Mouse (Mus musculus) monocyte, adult 5-6 weeks (primary cell): ENCODE measurements around the gene Defb48. TPM values are rescaled to one million over a fixed set of nuclear protein-coding genes. Genes with fewer than 3 reads are reported as not detected.

Source experiments
- ATAC-seq: fragments of 153-309, 156-312 bp; replicated peaks from 2 replicates; pipeline ENCODE4 v1.8.0; 2017; ENCODE audit warnings: mild to moderate bottlenecking; ENCODE audit not compliant: low TSS enrichment, insufficient number of reproducible peaks, severe bottlenecking, poor library complexity, low FRiP score
- total RNA-seq: library from RNA; stranded (forward); fragments of 200-1000, 200-491, 200-594 nt; gene quantifications from 3 replicates; pipeline ENCODE4 v1.2.3, GENCODE M21; 2017

The Defb48 gene
- total RNA-seq: not detected in 3 replicates

DNA sequence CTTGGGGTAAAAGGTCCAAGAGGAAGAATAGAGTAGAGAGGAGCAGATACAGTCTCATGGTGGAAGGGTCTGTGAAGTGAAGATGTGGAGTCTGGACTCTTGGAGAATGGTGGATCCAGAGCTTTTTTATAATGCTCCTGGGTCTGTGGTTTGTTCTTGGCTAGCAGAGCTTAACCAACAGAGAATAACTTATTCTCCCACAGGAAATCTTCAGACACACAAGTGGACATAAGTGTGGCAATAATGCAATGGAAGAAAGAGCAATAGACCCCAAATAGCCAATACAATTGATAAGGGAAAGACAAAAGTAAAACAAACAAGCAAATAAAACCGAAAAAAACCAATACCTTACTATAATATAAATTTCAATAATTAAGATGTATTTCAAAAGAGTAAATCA lies at the start of gene Defb48:
Gene Defb48, minus strand, starts transcription at position 101 of the 400 bp plus-strand sequence.
- ATAC-seq: no peak

DNA sequence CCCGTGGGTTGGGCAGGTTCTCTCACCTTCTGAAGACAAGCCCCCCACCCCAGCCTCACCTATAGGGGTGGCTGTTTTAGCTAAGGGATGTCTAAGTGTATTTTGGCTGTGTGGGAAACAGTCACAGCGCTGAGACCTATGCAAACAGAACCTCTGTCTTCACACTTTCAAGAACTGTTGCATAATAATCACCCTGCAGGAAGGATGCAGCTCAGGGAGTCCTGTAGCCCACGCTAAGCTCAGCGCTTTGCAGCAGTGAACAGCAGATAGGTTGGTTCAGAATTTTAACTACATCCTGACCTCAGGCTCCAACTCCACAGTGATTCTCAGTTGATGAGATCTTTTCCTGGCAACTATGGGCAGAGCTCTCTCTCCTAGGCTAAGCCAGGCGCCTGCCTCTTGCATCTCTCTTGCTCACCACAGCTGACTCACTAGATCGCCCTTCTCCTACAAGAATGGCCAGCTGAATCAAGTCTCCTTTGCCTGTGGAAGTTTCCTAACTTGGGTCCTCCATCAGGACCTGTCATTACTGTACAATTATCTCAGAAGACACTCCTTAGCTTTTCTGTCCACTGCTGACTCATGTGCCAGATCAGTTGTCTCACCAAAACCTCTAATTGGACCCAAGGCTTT lies 36.3 kb upstream of the Defb48 start:
- ATAC-seq: no peak

DNA sequence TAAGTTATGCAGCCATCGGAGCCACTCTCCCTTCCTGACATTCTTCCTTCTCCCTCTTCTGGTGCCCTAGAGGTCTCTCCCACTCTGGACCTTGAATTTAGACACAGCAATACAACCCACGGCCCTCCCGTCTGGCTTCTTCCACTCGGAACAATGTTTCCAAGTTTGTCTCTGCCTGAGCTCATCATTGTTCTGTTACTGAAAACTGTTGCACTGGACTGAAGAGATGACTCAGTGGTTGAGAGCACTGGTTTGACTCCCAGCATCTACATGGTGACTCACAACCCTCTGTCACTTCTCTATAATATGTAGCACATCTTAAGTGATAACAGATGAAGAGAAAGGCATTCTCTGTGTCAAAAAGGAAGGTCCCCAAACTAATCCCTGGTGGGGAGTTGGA lies 30.4 kb upstream of the Defb48 start:
- no peak for ATAC-seq

DNA sequence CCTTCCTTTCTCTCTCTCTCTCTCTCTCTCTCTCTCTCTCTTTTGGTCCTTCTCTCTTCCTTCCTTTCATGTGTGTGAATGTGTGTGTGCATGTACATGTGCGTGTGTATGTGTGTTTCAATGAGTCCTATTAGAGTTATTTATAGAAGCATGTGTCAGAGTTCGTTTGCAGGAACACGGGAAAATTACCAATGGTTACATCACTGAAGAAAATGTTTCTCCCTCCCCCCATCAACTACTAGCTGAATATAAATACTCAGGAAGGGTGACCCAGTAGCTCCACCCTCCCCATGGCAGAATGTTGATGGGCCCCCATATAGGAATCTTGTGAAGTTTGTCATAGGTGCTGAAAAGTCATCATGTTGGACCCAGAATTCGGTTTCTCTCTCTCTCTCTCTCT lies 28.8 kb upstream of the Defb48 start:
- ATAC-seq: no peak

DNA sequence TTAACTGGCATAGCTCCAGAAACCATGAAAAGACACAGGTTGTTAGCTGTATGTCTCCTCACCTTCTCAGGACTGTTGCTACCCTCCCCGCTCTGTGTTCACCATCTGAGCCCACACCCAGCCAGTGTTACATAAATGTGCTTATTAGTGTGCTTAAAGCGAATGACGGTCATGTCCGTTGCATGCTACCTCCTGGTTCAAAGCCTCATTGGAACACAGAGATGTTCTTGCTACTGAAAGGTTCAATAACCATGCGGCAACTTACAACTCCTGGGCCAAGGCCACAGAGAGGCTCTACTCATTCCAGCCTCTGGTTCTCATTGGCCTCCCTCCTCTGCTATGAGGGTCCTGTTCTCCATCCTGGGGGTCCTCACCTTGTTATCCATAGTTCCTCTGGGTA lies 27.2 kb upstream of the Defb48 start, which contains the start of gene Defb43:
Gene Defb43, plus strand, starts transcription at position 301 of the 400 bp plus-strand sequence.
- no peak for ATAC-seq

DNA sequence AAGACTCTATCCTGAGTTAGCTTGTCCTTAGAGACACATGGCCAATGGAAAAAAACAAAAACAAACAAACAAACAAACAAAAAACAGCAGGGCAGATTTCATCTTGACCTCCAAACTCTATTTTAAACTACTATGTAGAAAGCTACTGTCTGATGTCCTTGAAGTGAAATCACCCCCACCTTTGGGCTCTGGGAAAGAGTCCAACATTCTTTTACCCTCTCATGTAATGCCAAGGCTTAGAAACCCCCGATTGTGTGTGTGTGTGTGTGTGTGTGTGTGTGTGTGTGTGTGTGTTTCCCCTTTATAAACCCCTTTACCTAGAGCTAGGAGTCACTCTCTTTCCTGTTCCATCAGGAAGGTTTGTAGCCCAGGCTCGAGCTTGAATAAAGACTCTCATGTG lies 18.3 kb upstream of the Defb48 start:
- ATAC-seq: no peak

DNA sequence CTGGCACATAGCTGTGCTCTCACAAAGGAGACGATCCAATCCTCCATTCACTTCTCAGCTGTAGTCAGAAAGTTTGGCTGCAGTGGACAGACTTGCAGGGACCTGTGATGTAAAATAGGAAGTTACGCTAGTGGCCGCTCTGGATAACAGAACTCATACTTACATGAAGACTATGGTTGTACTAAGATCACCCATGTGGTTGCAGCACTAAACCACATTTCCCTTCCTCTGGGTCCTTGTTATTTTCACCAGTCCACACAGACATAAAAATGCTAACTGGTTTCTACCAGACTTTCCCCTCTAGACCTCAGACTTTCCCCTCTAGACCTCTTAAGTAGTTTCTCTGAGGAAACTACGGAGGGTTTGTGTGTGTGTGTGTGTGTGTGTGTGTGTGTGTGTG lies 14.7 kb upstream of the Defb48 start:
- ATAC-seq: no peak

DNA sequence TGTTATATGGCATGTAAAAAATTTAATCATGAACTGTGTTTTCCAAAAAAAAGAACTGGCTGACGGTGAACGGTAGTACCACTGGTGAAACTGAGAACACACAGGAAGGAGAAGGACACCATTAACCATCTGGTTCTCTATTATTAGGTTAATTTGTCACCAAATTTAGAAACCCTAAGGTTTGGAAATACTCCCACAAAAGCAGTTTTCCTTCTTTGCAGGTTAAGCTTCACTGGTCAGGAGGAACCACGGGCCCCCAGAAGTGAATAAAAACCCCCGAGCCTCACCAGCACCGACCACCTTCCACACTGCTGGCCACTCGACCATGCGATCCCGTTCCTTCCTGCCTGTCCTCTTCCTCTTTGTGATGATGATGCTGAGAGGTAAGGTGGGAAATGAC lies 13.5 kb upstream of the Defb48 start, which contains the start of gene Defb47:
Gene Defb47, plus strand, starts transcription at position 301 of the 400 bp plus-strand sequence.
- no peak for ATAC-seq

DNA sequence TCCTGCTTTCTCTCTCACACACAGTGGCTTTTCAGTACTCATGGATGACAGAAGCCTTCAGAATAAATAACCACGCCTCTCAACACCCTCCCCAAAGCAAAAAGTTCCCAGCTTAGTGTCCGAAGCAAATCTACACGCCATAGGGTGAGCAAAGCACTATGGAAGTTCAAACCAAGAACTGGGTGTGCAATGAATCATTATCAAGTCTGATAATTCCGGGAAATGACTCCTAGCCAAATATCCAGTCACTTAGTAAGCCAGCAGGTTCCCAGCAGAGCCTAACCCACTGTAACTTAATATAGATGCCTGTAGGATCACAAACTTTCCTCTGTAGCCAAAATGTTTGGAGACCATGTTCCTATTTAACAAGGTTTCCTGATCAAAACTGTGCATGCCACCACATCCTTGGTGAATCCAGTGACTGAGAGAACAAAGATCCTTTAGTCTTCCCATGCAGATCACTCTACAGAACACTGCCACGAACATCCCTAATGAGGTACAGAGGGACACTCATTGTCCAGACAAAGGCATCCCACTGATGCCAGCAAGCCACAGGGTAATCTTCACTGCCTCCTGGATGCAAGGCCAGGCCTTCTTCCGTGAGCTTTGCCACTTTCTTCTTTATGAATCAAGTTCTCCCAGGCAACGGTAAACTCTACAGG lies 7.7 kb upstream of the Defb48 start:
- no peak for ATAC-seq

DNA sequence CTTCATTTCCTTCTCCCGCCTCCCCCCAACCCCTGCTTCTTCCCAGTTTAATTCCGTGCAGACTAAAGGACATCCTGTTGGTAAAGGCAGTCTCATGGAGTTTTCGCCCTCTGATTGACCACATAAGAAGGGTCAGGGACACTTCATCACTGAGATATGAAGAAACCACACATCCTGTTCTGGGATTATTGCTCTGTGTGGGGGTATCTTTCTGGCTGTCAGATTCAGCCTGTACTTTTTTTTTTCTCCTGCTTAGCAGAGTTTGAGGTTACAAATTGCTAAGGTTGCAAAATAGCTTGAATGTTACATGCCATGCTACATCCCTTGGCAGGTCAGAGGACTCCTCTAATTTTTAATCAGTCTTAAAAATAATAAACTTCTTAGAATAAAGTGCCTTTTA lies 7.0 kb upstream of the Defb48 start:
- ATAC-seq: no peak

DNA sequence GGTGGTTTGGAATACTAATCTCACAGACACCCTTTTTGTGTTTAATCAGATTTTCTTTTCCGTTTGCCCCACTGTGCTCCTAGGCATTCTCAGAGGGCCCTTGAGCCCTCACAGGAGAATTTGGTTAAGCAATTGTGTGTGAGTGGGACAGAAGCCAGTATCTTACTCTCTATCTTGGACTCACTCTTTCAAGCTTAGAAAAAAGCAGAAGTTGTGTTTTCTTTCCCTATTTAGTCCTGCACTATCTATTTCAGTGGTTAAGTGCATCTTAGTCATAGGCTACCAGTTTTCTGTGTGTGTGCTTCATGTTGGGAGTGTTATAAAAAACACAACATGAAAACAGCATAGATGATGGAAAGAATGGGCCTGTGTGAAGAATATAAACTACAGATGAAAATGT lies 4.5 kb downstream of the Defb48 start:
- ATAC-seq: no peak

DNA sequence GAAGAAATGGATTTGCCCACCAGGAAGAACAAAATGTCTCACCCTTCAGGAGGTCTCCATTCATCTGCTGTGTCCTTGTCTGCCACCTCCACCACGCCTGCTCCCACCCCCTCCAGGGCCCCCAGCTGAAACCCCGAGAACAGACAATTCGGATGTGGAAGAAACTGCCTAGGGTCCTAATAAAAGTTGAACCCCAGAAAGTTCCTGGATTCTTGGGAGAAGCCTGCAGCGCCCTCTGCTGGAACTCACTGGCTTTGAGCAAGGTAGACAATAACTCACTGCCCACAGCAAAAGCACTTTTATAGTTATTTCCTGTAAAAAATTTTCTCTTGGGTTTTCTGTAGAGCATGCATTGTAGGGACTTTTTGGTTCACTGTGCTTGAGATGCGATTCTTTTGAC lies 9.3 kb downstream of the Defb48 start:
- ATAC-seq: no peak

DNA sequence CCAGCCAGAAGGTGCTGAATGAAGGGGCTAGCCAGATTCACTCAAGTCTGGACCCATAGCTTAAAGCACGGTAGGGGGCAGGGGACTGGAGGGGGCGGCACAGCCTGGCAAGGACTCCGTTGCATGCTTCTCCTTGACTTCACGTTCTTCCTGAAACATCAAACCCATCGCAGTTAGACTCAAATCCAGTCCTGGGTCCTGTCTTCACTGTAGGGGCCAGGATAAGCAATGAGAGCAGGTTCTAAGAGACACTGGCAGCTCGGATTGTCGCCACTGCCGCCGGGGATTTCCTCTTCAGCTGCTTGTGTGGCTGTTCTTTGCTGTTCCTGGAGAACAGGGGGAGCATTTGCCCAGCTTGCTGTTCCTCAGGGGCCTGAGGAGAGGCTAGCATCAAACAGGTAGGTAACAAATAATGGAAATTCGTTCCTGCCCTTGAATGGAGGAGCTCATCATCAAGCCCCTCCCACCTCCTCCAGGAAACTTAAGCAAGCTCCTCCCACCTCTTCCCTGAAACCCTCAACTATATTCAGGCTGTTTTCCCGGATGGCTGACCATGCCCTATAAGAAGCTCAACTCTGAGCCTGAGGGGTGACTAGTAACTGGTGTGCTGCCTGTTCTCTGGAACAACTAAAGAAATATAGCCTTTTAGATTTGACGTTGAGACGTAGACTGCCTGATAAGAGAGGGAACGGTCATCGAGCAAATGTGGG lies 18.3 kb downstream of the Defb48 start:
- no peak for ATAC-seq

DNA sequence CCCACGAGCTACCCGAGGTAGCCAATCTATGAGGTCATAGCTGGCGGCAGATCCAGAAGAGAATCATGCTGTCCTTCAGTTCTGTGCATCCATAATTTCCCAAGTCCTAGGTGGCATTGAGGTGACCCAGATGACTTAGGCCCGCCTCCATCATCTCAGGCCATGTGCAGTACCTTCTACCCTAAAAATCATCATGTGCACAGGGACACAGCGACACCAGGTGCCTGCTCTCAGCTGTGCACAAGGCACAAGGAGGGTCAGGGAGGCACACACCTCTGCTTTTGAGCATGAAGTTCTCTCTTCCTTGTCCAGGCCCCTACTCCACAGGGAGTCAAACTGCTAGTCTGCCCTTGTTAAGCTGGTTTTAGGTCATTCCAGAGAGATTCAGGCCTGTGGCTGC lies 19.0 kb downstream of the Defb48 start:
- ATAC-seq: no peak

DNA sequence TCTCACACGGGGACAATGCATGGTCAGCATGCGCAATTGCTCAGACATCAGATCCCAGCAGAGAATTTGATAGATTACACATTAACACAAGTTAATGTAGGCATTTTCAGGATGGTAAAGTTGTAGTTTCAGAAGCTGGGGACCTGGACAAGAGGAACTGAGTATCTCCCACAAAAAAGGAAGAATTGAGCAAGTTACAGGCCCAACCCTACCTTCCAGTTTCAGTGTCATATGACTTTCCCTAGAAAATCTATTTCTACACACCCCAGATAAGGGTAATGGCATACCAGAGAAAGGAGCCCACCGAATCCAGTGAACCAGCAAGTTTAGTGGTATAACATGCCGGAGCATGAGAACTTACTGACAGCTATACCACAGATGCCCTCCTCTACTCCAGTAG lies 20.7 kb downstream of the Defb48 start:
- no peak for ATAC-seq

DNA sequence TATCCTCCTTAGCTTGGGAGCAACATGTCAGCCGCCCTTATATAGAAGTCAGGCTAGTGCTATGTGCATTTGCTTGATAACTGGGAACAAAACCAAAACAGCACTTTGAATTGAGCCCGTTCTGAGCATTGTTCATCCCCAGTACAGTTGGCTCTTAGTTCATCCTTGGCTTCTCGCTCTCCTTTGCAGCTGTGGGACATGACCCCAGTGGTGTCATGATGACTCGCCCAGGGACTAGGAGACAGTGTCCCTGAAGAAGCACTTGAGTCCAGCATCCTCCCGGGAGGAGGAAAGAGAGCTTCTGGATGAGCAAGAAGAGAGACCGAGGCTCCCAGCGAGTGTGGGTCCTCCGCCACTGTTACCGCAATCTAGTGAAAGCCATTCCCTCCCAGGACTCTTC lies 28.2 kb downstream of the Defb48 start:
- no peak for ATAC-seq

DNA sequence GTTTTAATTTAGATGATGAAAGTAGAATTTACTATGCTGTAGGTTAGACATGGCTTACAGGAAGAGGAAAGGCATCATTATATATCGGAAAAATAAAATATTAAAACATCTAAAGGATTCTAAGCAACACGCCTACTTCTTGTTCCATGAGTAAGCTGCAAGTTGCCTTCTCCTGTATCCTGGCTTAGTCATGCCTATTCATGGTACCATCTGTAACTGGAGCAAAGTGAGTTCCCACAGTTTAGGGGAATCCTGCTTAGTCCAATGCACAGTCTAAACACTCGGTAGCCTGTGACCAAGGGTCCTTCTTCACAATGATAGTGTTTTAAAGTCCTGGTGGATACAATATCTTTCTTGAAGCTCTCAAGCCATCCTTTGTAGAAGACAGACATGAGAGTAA lies 37.5 kb downstream of the Defb48 start:
- ATAC-seq: no peak

DNA sequence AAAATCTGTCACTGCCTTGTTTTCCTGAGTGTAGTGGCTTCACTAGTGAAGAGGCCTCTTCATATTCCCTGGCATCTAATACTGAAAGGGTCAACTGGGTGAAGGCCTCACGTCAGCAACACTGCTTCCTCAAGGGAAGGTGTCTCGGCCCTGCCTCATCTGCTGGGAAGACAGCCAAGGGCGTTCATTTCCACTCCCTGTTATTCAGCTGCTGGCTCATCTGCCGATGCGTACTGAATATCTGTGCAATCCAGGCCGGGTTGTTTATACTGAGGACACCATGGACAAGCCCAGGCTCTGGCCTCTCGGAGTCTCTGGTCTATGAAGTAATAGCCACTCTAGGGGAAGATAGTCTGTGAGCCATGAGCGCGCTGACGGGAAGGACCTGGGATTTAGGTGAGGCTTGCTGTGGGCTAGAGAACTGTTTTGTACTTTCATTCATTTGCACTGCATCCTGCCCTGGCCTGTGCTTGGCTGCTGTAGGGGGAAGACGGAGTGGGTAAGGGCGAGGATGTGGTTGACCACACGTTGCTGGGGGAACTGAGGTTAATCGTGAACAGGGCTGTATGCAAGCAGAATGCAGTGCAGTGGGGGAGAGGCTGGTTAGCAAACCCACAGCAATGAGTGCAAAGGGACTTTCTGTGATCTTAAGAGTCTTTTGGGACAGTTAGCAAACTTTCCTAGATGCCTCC lies 43.8 kb downstream of the Defb48 start:
- ATAC-seq: peak; percentile 81

DNA sequence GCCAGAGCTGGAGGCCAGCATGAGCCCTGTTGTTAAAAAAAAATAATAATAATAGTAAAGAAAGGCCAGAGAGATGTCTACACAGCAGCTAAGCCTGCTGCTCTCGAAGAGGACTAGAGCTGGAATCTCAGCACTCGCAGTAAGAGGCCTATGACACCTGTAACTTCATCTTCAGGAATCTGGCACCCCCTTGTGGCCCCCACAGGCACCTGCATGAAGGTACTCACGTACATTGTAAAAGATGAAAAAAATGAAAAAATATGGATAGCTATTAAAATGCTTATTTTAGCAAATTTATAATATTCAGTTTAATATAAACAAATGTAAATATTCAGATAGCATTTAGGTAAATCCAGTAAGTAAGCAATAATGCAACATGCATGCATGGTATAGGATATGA lies 44.9 kb downstream of the Defb48 start:
- ATAC-seq: no peak
